In the genomic region with DNA sequence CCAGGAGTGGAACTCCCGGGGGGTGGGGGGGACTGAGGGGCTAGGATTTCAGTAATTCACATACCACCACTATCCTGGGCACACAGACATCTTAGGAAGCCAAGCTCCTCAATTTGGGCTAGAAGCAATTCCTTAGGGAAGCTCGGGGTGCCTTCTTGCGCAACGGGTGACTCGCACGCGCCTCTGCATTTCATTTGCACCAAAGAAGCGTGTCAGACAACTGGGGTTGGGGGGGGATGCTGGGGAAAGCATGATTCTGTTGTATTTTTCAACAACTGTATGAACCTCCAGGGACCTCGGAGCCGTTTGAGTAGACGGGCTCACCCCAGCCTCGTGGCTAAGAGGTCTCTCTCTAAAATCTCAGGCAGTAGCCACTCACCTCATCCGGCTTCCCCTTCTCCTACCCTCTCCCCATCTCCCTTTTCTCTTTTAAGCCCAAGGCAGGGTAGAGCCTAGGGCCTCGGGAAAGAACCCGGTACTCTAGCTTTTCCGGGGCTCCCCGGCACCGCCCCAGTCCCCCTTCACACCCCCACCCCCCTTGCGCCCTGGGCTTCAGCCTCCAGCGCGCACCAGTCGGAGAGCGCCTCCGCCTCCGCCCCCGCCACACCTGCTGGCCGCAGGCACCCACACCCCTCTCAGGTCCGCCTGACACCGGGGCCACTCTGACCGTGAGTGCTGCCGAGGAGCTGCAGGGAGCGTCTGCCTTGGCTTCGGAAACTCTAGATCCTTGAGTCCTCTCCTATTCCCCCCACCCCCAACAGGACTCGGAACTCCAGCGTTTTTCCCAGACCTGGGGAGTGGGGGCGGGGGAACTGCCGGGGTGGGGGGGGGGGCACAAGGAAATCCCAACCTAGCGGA, we compare ENCODE assay signal across 9 mouse cellular contexts. TPM values are rescaled to one million over a fixed set of nuclear protein-coding genes. Genes with fewer than 3 reads are reported as not detected.
DNase-seq lines count a peak whose midpoint lies in the region; ATAC-seq and TF ChIP-seq lines count a peak whose summit lies in the region.
"Had no signal": no experiment of that assay in that cellular context is flagged by ENCODE, and none has a peak within 500 bp of the region (broad histone marks: within the 10 kb centered on the region; RNA-seq: fewer than 3 reads in every experiment).

No protein-coding gene starts in this region.

- 0 out of 2 replicates have a peak, but pooled peaks cover 2% of the 10 kb centered on the region for H3K27me3 ChIP-seq in cerebellum, adult 2 months (ENCODE audit: control insufficient read depth, insufficient read depth, low read length)
- H3K27me3 ChIP-seq in limb, embryonic 14.5 days (ENCODE audit: control insufficient read depth, insufficient read depth, low read length): peaks cover 39% of the 10 kb centered on the region
- peaks cover 46% of the 10 kb centered on the region for H3K27me3 ChIP-seq in stomach, embryonic 16.5 days (ENCODE audit: control insufficient read depth, insufficient read depth, low read length)

- H3K4me3 ChIP-seq in cerebellum, adult 2 months (replicated peaks; ENCODE audit: insufficient read depth, low read depth, low read length): peak overlapping the region; percentile 28
- H3K4me3 ChIP-seq in limb, embryonic 14.5 days (replicated peaks; ENCODE audit: low read length): peak overlapping the region; percentile 48
- peak overlapping the region; percentile 63 for H3K4me3 ChIP-seq in stomach, embryonic 16.5 days (replicated peaks; ENCODE audit: low read length)
- H3K4me3 ChIP-seq: erythroblast, embryonic 14.5 days had no signal

- H3K4me2 ChIP-seq in limb, embryonic 14.5 days (replicated peaks; ENCODE audit: low read depth, low read length, severe bottlenecking): peak overlapping the region; percentile 96
- peak overlapping the region; percentile 97 for H3K4me2 ChIP-seq in stomach, embryonic 16.5 days (ENCODE audit: low read depth, low read length)

- no peak for TF ChIP-seq POLR2A in cerebellum, adult 2 months (IDR thresholded peaks at IDR 0.05; ENCODE audit: borderline replicate concordance, insufficient read depth, low read length)
- TF ChIP-seq POLR2A in limb, embryonic 14.5 days (IDR thresholded peaks at IDR 0.05; ENCODE audit: borderline replicate concordance, extremely low read depth, insufficient read depth, insufficient read length): no peak

- no peaks in the 10 kb centered on the region for H3K4me1 ChIP-seq in cerebellum, adult 2 months (ENCODE audit: control insufficient read depth, insufficient read depth, low read length)
- peaks cover 10% of the 10 kb centered on the region; the same call in 1 of the 2 replicates for H3K4me1 ChIP-seq in limb, embryonic 14.5 days (ENCODE audit: control insufficient read depth, insufficient read depth, low read length)
- peaks cover 6% of the 10 kb centered on the region; the same call in 1 of the 2 replicates for H3K4me1 ChIP-seq in stomach, embryonic 16.5 days (ENCODE audit: control insufficient read depth, insufficient read depth, low read length)

- H3K9me3 ChIP-seq in limb, embryonic 14.5 days (ENCODE audit: control insufficient read depth, low read length): no peaks in the 10 kb centered on the region
- H3K9me3 ChIP-seq in stomach, embryonic 16.5 days (replicated peaks; ENCODE audit: control insufficient read depth, low read length): no peaks in the 10 kb centered on the region

- no peaks in the 10 kb centered on the region for H3K36me3 ChIP-seq in limb, embryonic 14.5 days (ENCODE audit: control insufficient read depth, insufficient read depth, low read length)
- H3K36me3 ChIP-seq in stomach, embryonic 16.5 days (ENCODE audit: control insufficient read depth, insufficient read depth, low read length): no peaks in the 10 kb centered on the region

- H3K9ac ChIP-seq in limb, embryonic 14.5 days (ENCODE audit: low read depth, low read length, severe bottlenecking): peak overlapping the region; percentile 31; the same call in 1 of the 2 replicates
- peak overlapping the region; percentile 37; the same call in 1 of the 2 replicates for H3K9ac ChIP-seq in stomach, embryonic 16.5 days (ENCODE audit: low read length)

- no peak for ATAC-seq in limb, embryonic 14.5 days (ENCODE audit: low FRiP score, low read depth)
- no peak for ATAC-seq in stomach, embryonic 16.5 days (ENCODE audit: insufficient read depth, low FRiP score)

- TF ChIP-seq CTCF in cerebellum, adult 2 months (IDR thresholded peaks at IDR 0.05; ENCODE audit: borderline replicate concordance, insufficient read depth, low read depth, low read length): no peak

- WGBS in cerebellum, adult 2 months: 1% methylated on average over 38 of the region's 38 CpGs
- under 1% methylated on average over 30 of the region's 38 CpGs for WGBS in limb, embryonic 14.5 days
- WGBS in stomach, embryonic 16.5 days: under 1% methylated on average over 38 of the region's 38 CpGs

- H3K27ac ChIP-seq in cerebellum, adult 2 months (ENCODE audit: insufficient read depth, low read length): no peak overlapping the region
- no peak overlapping the region for H3K27ac ChIP-seq in limb, embryonic 14.5 days (replicated peaks; ENCODE audit: low read depth, low read length)
- no peak overlapping the region for H3K27ac ChIP-seq in stomach, embryonic 16.5 days (ENCODE audit: low read length)

- DNase-seq in cerebellum, adult 2 months: no peak
- no peak for DNase-seq in cerebellum, adult 9-11 months
- peak; percentile 30 to 42 for DNase-seq in right cerebral cortex, adult 2 months (ENCODE audit: low spot score in 2 of 2)
- DNase-seq in right cerebral cortex, adult 18-20 months: no peak
- no peak for DNase-seq in limb, embryonic 14.5 days (ENCODE audit: low spot score)
- no peak for DNase-seq in testis, postnatal 10 days (ENCODE audit: low spot score)
- no peak for DNase-seq in MN1 (ENCODE audit: low spot score)

RNA-seq across cellular contexts. Expression of gene Grm8, which starts 1.5 kb away (rescaled TPM):
- polyA plus RNA-seq in cerebellum, adult 2 months (2012; rRNA removed): 6.6 and 7.3 TPM in 2 replicates
- 1.1 and 1.4 TPM in 2 replicates for polyA plus RNA-seq in limb, embryonic 14.5 days (2012; rRNA removed)
- polyA plus RNA-seq in limb, embryonic 14.5 days (2014; fragmentation: Nextera tagmentation; extraction: Ambion mirVana): 1.8 and 2.5 TPM in 2 replicates
- polyA plus RNA-seq in stomach, embryonic 16.5 days (2015; fragmentation: Nextera tagmentation; extraction: Ambion mirVana): 1.6 and 1.9 TPM in 2 replicates
- polyA plus RNA-seq: erythroblast, embryonic 14.5 days had no signal

Comparison
In these comparisons a context has a peak if more than half of its experiments do, and no peak if none do; other contexts are left out.
1. DNase-seq: peak in right cerebral cortex, adult 2 months (2 of 2); none in cerebellum, adult 2 months (0 of 2), cerebellum, adult 9-11 months (single experiment), right cerebral cortex, adult 18-20 months (single experiment), limb, embryonic 14.5 days (single experiment), testis, postnatal 10 days (single experiment) and MN1 (single experiment).
2. Peak in every context shown above with its lines, with median percentiles within 50 percentile points of each other: H3K4me3 ChIP-seq.